Mouse (Mus musculus) heart, postnatal 25 days (tissue): Measurements from ENCODE around the gene Arhgef25. TPM values are rescaled to one million over a fixed set of nuclear protein-coding genes. Genes with fewer than 3 reads are reported as not detected.
"Not testable (repeated sequence)": the region's sequence is repeated elsewhere in the genome, so short reads cannot be mapped to it uniquely, and the experiment has no call there.

Experiments
- DNase-seq: peaks from one replicate; pipeline ENCODE4 v3.0.0; 2022; ENCODE audit warnings: low spot score
- intact Hi-C: fragments of 180-260 bp; cut with DNase I; formaldehyde crosslinking; loops from one replicate; pipeline ENCODE4 v1.15.1; 2025
- total RNA-seq, 2 experiments: library from RNA; stranded (reverse); gene quantifications; 2 replicates each; pipeline ENCODE4 v1.2.3; 2021

Gene Arhgef25
- total RNA-seq, 2 experiments from 2014 or later, result 10.9 to 12.7 TPM

GRCm38 (mm10) chr10:127208921-127209320, 19.0 kb upstream of the Arhgef25 start:
- intact Hi-C loops, result no loop called here
- no peak for DNase-seq

- DNase-seq, result no peak
- intact Hi-C loops, result no loop called here
These were observed 15.5 kb upstream of the Arhgef25 start for GRCm38 (mm10) chr10:127205373-127205772.

GRCm38 (mm10) chr10:127204589-127204988, 14.7 kb upstream of the Arhgef25 start:
- intact Hi-C loops, result no loop called here
- no peak for DNase-seq

- intact Hi-C loops, result no loop called here
- no peak for DNase-seq
These were observed 13.2 kb upstream of the Arhgef25 start for GRCm38 (mm10) chr10:127203106-127203505.

- intact Hi-C loops, result no loop called here
- DNase-seq, result no peak
These were observed 10.4 kb upstream of the Arhgef25 start for GRCm38 (mm10) chr10:127200279-127200678.

- intact Hi-C loops, result no loop called here
- DNase-seq, result no peak
These were observed 9.6 kb upstream of the Arhgef25 start for GRCm38 (mm10) chr10:127199474-127199873.

- no peak for DNase-seq
- intact Hi-C loops, result no loop called here
These were observed 9.2 kb upstream of the Arhgef25 start for GRCm38 (mm10) chr10:127199068-127199467.

- no peak for DNase-seq
- intact Hi-C loops, result no loop called here
These were observed 8.6 kb upstream of the Arhgef25 start for GRCm38 (mm10) chr10:127198492-127198891.

GRCm38 (mm10) chr10:127197505-127198110, 7.7 kb upstream of the Arhgef25 start:
- no peak for DNase-seq
- intact Hi-C loops, result no loop called here

GRCm38 (mm10) chr10:127197104-127197503, 7.2 kb upstream of the Arhgef25 start:
- intact Hi-C loops, result no loop called here

GRCm38 (mm10) chr10:127196392-127196791, 6.5 kb upstream of the Arhgef25 start:
- DNase-seq, result peak; percentile 76
- intact Hi-C loops, result no loop called here

More at GRCm38 (mm10) chr10:127197104-127197503, 7.2 kb upstream of the Arhgef25 start:
- DNase-seq, result no peak

GRCm38 (mm10) chr10:127195328-127196129, 5.6 kb upstream of the Arhgef25 start, which contains the start of gene Dtx3:
TSS of gene Dtx3 (minus strand) at chr10:127195728.
- intact Hi-C loops, result no loop called here
- DNase-seq, result no peak

GRCm38 (mm10) chr10:127194428-127195327, 4.8 kb upstream of the Arhgef25 start:
- peak; percentile 65 for DNase-seq
- intact Hi-C loops, result no loop called here

GRCm38 (mm10) chr10:127193011-127193410, 3.1 kb upstream of the Arhgef25 start:
- intact Hi-C loops, result no loop called here
- DNase-seq, result no peak

- DNase-seq, intact Hi-C loops: not testable (repeated sequence)
These were observed 2.1 kb upstream of the Arhgef25 start for GRCm38 (mm10) chr10:127192057-127192328.

GRCm38 (mm10) chr10:127191191-127192056, 1.5 kb upstream of the Arhgef25 start:
- no peak for DNase-seq
- intact Hi-C loops, result no loop called here

GRCm38 (mm10) chr10:127190398-127191190, 711 bp upstream of the Arhgef25 start:
- DNase-seq, result no peak
- intact Hi-C loops, result no loop called here

- peak; percentile 42 for DNase-seq
- intact Hi-C loops, result no loop called here
These were observed 700 bp downstream of the Arhgef25 start for GRCm38 (mm10) chr10:127189116-127189650.
